8 mouse cellular contexts compared by ENCODE assay signal in genomic region chr3:105489607-105490006, GRCm38 (mm10). TPM values are rescaled to one million over a fixed set of nuclear protein-coding genes. Genes with fewer than 3 reads are reported as not detected.
DNase-seq lines count a peak whose midpoint lies in the region; ATAC-seq and TF ChIP-seq lines count a peak whose summit lies in the region.
"Had no signal": no experiment of that assay in that cellular context is flagged by ENCODE, and none has a peak within 500 bp of the region (broad histone marks: within the 10 kb centered on the region; RNA-seq: fewer than 3 reads in every experiment).

No protein-coding gene starts in this region.

- no peaks in the 10 kb centered on the region for H3K27me3 ChIP-seq in lung, postnatal 0 days (replicated peaks; ENCODE audit: insufficient read depth, low read length)

- H3K9ac ChIP-seq in lung, postnatal 0 days (replicated peaks; ENCODE audit: low read depth), result no peak overlapping the region
- H3K9ac ChIP-seq: heart, embryonic 15.5 days had no signal

- 26% methylated on average over 4 of the region's 4 CpGs for WGBS in lung, postnatal 0 days

- no peaks in the 10 kb centered on the region for H3K9me3 ChIP-seq in lung, postnatal 0 days (ENCODE audit: low read length)
- H3K9me3 ChIP-seq: heart, embryonic 15.5 days had no signal

- no peak overlapping the region for H3K4me2 ChIP-seq in lung, postnatal 0 days (replicated peaks; ENCODE audit: low read depth, low read length)
- H3K4me2 ChIP-seq: heart, embryonic 15.5 days had no signal

- peak; percentile 6 for DNase-seq in lung, postnatal 10 days
- no peak for DNase-seq in lung, postnatal 0 days (ENCODE audit: low spot score)
- DNase-seq in cerebellum, adult 11-12 months, result peak; percentile 79
- DNase-seq in frontal cortex, postnatal 25 days (ENCODE audit: low spot score in 2 of 2), result peak; percentile 50 to 63
- DNase-seq in left cerebral cortex, adult 8-10 months (ENCODE audit: low spot score in 2 of 2), result peak; percentile 47 to 84
- DNase-seq in right cerebral cortex, postnatal 25 days, result peak; percentile 82
- no peak for DNase-seq in yolk sac, embryonic 10.5 days (ENCODE audit: low spot score)

- H3K4me1 ChIP-seq in lung, postnatal 0 days (ENCODE audit: insufficient read depth, low read depth, low read length), result no peaks in the 10 kb centered on the region
- H3K4me1 ChIP-seq: heart, embryonic 15.5 days had no signal

- no peak overlapping the region for H3K4me3 ChIP-seq in lung, postnatal 0 days (ENCODE audit: low read depth, low read length)
- H3K4me3 ChIP-seq: heart, embryonic 15.5 days had no signal

- H3K36me3 ChIP-seq in lung, postnatal 0 days (ENCODE audit: insufficient read depth, low read length), result no peaks in the 10 kb centered on the region
- H3K36me3 ChIP-seq: heart, embryonic 15.5 days had no signal

- no peak for ATAC-seq in lung, postnatal 0 days

- no peak for TF ChIP-seq CTCF in lung, postnatal 0 days (IDR thresholded peaks at IDR 0.05)

- no peak overlapping the region for H3K27ac ChIP-seq in lung, postnatal 0 days (ENCODE audit: low read length)
- H3K27ac ChIP-seq: heart, embryonic 15.5 days had no signal

- TF ChIP-seq EP300 in lung, postnatal 0 days (IDR thresholded peaks at IDR 0.05), result no peak

RNA-seq across cellular contexts. Expression of gene Kcnd3, which starts 37.5 kb away (rescaled TPM):
- 0.13 TPM in 2 replicates for polyA plus RNA-seq in lung, postnatal 0 days (2015; fragmentation: Nextera tagmentation; extraction: Ambion mirVana)
- 10 to 100 TPM; 48.0 to 56.8 (median 51.2) TPM for total RNA-seq in left cerebral cortex, adult 8-10 months (2022)

Comparison
In these comparisons a context has a peak if more than half of its experiments do, and no peak if none do; other contexts are left out.
1. DNase-seq: peak in lung, postnatal 10 days (single experiment), cerebellum, adult 11-12 months (single experiment), frontal cortex, postnatal 25 days (2 of 2), left cerebral cortex, adult 8-10 months (2 of 2) and right cerebral cortex, postnatal 25 days (single experiment); none in lung, postnatal 0 days (single experiment) and yolk sac, embryonic 10.5 days (single experiment).